Mouse (Mus musculus): ENCODE results near the gene Kyat1. TPM values are rescaled to one million over a fixed set of nuclear protein-coding genes. Genes with fewer than 3 reads are reported as not detected.

Gene Kyat1
- 10 to 100 TPM; 12.2 to 16.7 TPM for total RNA-seq (2021)

DNA sequence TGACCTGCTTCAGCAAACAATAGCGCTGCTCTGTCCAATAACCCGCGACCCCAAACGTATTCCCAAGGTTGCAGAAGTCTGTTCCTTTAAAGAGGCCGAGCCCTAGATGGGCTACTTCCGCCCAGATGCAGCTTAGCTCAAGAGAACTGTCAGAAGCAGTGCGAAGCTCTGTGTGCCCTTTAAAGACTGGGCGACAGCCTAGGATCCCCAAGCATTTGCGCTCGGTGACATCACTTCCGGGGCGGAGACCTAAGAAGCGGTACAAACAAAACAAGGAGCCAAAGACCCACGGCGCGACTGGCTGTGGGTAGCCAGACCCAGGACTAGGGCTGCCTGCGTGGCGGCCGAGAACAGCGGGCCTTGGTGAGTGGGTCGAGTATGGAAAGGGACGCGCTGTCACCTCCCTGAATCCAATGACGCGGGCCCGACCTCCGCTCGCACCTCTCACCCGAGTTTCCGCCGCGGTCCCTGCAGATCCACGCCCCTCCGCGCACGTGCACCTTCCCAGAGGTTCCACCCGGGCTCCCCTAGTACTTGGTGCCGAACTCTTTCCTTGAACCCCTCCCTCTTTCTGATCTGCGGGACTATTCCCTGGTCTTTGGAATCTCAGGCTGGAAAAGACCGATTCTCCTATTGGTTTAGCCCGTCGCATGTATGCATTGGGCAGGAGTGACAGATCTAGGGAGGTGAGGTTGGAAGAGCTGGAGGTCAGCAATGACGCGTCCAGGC, at the start of gene Kyat1:
Gene Kyat1, minus strand, starts transcription at position 219 of the 729 bp plus-strand sequence.
- intact Hi-C loops (cut with DNase I) = loop anchor here (1.0 to 2.0 kb wide), 2 partner anchors 27 to 32 kb away; partner anchors contain the start of genes Lrrc8a and Spout1
- DNase-seq (ENCODE audit: low spot score in 2 of 2) = peak; percentile 91 to 96

DNA sequence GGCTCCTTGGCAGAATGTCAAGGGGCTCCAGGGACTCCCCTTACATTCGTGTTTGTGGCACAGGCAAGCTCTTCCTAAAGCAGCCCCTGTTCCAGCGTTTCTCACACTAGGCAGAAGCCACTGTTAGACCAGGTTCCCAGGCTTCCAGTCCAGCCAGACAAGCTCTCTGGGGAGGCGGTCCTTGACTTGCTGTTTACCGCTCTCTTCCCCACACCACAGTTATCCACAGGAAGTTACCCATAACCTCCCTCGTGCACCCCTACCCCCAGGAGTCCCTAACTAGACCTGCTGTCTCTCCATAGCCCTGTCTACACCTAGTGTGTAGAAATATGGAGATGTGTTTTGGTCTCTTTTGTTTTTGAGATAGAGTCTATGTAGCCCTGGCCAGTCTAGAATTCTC, 48.2 kb upstream of the Kyat1 start:
- intact Hi-C loops (cut with DNase I) = no loop called here
- no peak for DNase-seq (ENCODE audit: low spot score in 2 of 2)

DNA sequence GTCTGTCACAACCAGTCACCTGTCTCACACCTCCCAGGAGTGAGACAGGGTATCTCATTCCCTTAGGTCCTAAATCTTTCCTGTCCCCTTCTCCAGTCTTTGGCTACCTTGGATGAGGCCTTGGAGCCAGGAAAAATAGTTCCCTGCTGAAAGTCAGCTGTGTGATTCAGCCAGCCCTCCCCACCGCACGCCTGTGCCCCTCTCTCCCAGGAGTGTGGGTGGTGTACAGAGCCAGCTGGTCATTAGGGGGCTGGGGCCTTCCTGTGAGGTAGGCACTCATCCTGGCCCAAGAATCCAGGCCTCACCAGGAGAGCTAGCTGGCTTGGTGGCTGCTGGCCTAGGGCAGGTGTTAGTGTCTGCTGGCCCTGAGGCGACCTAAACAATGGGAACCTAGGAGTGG, 46.9 kb upstream of the Kyat1 start:
- peak in 1 of 2 experiments; percentile 57 for DNase-seq (ENCODE audit: low spot score in 2 of 2)
- intact Hi-C loops (cut with DNase I) = no loop called here

DNA sequence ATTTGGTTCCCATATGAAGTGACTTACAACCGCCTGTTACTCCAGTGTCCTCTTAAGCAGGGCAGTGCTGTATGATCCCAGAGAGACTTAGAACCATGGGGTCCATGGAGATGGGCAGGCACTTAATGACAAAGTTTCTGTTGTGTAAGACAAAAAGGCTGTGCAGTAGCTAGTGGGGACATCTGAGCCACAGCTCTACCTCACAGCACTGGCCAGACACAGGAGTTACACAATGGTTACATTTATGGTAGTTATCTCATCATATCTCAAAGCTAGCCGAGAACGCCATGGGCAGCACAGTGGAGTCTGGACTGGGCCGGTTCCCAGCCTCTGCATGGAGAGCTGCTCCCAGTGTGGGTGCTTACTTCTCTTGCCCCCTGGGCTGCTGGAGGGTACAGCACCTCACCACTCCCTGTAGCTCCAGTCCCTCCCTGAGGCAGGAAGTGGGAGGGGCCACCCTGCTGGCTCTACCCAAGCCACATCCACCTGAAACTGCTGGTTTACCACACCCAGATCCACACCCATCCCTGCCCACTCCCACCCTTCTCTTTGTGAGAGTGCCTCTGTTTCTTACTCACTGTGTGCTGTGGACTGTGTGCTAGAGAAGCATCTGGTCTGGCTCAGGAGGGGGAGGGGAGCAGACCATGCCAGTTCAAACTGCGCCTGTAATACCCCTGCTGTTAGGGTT, 45.9 kb upstream of the Kyat1 start:
- DNase-seq (ENCODE audit: low spot score in 2 of 2) = no peak
- intact Hi-C loops (cut with DNase I) = no loop called here

DNA sequence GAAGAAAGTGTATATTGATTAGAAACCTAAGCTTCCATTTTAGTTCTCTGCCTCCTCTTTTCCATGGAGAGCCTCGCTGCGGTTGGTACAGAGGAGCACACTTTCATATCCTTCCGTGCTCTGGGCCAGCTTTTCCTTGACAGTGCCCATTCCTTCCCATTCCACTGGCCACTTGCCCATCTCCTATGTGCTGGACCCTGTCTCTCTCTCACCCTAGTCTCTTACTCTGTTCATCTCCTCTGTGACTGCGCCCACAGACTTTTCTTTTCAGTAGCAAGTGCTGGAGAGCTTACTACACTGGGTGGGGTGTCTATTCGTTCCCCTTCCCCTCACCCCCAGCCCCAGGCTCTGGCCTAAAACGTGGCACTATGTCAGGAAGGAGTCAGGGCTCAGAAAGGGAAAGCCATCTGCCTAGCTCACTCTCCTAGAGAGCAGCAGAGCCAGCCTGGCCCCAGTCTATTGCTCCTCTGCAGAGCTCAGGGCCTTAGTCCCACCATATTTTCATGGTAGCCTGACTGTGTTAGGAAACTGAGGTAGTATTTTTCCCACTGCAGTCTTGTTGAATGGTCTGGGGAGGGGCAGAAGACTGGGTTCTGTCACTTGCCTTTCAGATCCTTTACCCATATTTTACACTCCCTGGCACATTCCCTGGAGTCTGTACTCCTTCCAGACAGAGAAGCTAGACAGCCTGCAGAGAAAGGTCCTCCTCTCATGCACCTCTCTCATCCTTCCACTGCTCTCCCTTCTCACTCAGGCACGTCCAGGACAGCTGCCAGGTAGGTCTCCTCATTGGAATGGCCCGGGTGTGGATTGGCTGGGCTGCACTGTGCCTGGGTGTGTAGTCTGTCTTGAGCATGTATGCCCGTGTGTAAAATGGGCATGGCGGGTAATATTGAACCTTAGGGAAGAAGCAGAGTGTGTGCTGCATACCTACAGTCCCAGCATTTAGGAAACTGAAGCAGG, 44.8 kb upstream of the Kyat1 start:
- intact Hi-C loops (cut with DNase I) = no loop called here
- no peak for DNase-seq (ENCODE audit: low spot score in 2 of 2)

DNA sequence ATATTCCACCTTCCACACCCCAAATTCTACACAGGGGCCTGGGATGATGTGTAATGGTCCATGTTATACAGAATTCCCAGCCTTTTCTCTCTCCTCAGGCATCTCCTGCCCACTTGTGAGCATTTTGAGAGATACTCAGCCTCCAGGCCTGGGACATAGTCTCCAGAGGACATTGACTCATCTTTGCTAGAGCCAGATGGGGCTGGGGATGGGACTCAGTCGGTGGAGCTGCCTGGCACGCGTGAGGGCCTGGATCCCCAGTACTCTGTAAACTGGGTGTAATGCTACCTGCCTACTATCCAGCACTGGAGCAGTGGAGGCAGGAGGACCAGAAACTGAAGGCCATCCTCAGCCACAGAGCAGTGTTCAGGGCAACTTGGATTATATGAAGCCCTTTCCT, 43.5 kb upstream of the Kyat1 start:
- intact Hi-C loops (cut with DNase I) = no loop called here
- peak in 1 of 2 experiments; percentile 61 for DNase-seq (ENCODE audit: low spot score in 2 of 2)

DNA sequence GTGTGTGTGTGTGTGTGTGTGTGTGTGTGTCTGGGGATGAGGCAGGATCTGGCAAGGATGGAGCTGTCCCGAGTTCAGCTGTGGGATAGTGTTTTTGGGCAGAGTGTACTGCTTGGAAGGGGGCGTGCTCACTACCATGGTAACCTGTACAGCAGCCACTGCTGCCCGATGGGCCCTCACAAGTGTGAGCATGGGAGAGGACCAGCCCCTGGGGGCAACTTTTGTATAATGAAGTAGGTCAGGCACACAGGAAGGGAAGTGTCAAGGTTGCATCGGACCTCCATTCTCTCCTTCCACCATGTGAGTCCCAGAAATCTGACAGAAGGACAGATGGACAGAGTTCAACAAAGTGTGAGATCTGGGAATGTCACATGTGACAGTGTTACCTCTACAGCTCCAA, 42.0 kb upstream of the Kyat1 start:
- DNase-seq (ENCODE audit: low spot score in 2 of 2) = no peak
- intact Hi-C loops (cut with DNase I) = no loop called here

DNA sequence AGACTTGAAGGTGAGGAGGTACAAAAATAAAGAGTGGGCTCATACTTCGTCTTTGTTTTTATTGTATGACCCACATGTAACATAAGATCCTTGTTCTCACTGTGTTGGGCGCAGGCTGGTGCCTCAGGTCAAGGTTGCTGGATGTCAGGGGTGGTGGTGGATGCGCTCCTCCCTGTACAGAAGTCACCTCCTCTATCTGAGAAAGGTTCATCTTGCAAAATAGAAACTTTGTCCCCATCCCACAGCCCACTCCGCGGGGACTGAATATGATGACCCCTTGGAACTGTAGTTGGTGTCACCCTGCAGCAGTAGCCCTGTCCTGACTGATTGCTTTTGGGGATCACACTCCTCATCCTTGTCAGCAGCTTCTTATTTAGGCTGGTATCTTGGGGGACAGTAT, 41.4 kb upstream of the Kyat1 start:
- no peak for DNase-seq (ENCODE audit: low spot score in 2 of 2)
- intact Hi-C loops (cut with DNase I) = no loop called here

DNA sequence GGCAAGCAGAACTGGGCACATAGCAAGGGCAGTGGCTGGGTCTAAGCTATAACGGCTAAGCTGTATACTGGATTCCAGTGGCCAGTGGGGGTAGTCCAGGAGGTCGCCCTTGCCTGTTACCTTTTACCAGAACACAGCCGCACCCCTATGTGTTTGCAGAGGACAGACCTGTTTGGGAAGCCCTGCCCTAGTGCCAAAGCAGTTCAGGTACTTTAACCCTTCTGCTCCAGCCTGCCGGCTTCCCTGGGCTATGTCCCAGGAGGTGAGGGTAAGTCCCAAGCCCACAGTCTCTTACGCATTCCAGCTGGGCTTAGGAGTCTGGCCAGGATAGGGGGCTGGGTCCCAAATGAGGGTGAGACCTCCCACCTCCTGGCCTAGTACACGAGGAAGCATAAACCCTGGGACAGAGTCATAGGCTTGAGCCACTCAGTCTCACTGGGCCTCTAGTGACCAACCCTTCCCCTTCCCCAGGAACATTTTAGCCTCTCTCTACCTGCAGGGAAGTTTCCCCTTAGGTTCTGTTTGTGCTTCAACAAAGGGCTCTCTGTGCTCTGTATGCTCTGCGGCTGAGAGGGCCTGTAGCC, 39.0 kb upstream of the Kyat1 start:
- intact Hi-C loops (cut with DNase I) = no loop called here
- DNase-seq (ENCODE audit: low spot score in 2 of 2) = no peak

DNA sequence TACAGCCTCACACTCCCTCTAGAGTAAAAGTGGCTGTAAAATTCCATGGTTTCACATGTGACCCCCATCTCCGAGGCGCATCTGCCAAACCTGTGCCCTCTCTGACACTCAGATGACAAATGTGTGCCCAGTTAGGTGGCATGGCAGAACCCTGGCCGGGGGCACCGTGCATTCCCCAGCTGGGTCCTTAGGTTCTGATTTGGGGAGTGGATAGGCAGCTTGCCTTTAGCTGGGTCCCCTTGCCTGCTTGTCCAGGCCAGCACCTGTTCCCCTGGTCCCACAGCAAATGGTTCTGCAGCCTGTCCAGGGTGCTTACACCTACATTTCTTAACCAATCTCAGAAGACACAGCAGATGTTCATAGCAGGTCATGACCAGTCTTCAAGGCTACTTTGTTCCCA, 37.7 kb upstream of the Kyat1 start:
- DNase-seq (ENCODE audit: low spot score in 2 of 2) = no peak
- intact Hi-C loops (cut with DNase I) = no loop called here

DNA sequence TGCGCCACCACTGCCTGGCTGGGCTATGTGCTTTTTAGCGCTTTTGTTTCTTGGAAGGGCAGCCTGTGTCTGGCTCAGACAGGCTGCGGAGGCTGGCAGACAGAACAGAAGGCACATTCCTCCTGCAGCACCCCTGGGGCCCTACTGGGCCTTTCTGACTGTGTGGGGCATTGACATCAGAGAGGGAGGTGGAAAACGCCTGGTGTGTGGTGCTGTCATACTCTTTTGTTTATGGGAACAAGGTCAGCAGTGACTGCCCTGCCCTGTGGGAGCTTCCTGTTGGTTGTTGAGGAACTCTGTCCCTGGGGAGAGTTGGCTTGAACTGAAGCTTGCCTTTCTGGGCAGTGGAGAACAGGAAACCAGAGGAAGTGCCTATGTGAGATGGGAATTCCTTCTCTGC, 36.9 kb upstream of the Kyat1 start:
- intact Hi-C loops (cut with DNase I) = no loop called here
- peak in 1 of 2 experiments; percentile 41 for DNase-seq (ENCODE audit: low spot score in 2 of 2)

DNA sequence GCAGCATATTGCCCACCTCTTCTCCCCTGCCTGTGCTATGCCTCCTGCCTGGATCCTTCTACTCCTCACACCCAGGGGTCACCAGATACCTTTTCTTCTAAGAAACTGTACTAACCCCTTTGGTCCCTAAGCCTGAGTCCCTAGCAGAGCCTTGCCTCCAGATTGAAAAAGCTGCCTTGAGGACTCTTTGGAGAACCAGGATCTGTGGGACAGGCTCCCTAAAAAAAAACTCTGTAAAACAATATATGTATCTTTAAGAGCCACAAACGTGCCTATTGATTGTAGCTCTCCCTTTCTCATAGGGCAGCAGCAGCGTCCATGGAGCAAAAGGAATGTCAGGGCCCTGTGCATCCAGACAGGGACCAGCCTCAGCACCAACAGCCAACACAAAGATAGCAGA, 34.6 kb upstream of the Kyat1 start, which contains the start of gene Gm28035:
Gene Gm28035, plus strand, starts transcription at position 301 of the 400 bp plus-strand sequence.
- no peak for DNase-seq (ENCODE audit: low spot score in 2 of 2)
- intact Hi-C loops (cut with DNase I) = no loop called here

DNA sequence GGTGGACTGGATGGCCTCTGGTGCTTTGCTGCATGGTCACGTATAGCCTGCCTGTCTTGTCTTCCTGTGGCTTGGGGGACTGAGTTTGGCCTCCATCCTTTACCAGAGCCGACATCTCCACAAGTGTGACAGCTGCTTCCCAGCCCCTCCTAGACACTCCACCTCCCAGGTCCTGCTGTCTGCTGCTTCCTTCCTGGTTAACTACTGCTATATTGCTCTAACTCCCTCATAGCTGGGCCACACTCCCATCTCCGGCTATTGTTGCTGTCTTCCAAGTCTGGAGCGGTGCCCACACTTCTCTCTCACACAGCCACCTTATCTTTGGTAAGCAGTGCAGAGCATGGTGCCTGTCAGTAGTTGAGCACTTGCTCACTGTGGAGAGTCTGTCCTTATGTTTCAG, 34.1 kb upstream of the Kyat1 start:
- intact Hi-C loops (cut with DNase I) = no loop called here

DNA sequence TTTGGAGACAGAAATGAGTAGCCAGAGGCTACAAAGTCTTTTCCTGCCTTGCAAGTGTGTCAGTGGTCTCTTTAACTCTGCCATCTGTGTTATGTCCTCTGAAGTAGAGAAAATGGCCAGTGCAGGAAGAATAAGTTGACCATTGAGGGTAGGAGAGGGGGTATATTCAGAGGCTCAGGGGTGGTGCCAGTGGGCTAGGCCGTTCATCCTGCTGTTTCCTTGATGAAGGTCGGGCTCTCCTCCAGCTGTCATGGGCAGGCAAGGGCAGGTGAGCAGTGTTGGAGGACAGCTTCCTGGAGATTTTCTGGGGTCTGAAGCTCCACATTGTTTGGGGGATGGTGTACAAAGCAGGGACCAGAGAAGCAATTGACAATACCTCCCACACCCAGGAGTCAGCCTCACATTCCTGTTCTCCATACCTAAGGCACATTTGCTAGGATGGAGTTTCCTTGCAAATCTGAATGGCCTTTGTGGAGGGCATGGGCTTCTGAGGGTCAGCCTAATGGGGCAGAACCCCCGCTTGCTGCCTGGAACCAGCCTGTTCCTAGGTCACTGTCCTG, 33.3 kb upstream of the Kyat1 start:
- DNase-seq (ENCODE audit: low spot score in 2 of 2) = no peak
- intact Hi-C loops (cut with DNase I) = no loop called here

More for the DNA sequence above, 34.1 kb upstream of the Kyat1 start:
- DNase-seq (ENCODE audit: low spot score in 2 of 2) = peak in 1 of 2 experiments; percentile 41

DNA sequence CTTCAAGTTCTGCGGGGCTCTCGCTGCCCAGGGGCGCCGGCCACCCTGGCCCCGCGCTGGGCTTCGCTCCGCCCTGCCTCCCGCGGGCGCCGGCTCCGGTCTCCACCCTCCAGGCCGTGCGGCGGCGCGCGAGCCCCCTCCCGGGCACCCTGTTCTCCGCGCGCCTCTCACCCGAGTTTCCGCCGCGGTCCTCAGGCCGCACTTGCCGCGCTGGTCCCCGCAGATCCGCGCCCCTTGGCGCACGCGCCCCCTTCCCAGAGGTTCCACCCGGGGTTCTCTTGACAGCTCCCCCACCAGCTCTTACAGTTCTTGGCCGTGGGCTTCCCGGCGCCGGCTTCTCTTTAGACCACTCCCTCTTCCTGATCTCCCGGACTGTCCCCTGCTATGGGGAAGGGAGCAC, 32.2 kb upstream of the Kyat1 start:
- intact Hi-C loops (cut with DNase I) = loop anchor here (1.0 to 2.0 kb wide), 4 partner anchors 32 to 67 kb away; partner anchors contain the start of genes Endog, Kyat1 and Spout1
- DNase-seq (ENCODE audit: low spot score in 2 of 2) = peak; percentile 52 to 74

DNA sequence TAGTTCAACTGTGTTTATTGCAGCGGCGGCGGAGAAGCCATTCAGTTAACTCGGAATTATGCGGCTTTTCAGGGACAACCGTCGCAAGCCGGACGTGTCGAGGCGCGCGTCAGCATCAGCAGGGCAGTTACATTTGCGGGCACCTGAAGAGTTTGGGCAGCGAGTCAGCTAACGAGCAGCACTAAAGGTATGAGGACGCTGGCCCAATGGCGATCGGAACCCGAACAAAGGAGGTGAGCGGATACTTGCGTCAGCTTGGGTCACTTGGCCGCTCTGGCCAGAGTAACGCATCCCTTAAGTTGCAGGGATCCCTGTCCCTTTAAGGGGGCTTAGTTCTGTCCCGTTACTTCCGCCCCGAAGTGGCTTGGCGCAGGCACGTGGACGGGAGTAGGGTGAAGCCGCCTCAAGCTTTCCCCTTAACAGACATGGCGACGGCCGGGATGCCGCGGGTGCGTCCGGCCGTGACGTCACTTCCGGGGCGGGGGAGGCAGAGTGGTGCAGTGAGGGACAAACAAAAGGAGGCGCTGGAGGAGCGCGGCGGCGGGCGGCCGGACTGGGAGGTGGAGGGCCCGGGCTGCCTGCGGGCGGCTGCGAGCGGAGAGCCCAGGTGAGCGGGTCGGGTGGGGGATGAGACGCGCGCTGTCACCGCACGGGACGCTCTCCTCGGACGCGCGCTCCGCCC, 31.7 kb upstream of the Kyat1 start, which contains the start of gene Lrrc8a:
Gene Lrrc8a, plus strand, starts transcription at position 517 of the 682 bp plus-strand sequence.
- DNase-seq (ENCODE audit: low spot score in 2 of 2) = peak; percentile 99 to 100
- intact Hi-C loops (cut with DNase I) = loop anchor here (1.0 to 2.0 kb wide), 4 partner anchors 32 to 67 kb away; partner anchors contain the start of genes Endog, Kyat1 and Spout1

DNA sequence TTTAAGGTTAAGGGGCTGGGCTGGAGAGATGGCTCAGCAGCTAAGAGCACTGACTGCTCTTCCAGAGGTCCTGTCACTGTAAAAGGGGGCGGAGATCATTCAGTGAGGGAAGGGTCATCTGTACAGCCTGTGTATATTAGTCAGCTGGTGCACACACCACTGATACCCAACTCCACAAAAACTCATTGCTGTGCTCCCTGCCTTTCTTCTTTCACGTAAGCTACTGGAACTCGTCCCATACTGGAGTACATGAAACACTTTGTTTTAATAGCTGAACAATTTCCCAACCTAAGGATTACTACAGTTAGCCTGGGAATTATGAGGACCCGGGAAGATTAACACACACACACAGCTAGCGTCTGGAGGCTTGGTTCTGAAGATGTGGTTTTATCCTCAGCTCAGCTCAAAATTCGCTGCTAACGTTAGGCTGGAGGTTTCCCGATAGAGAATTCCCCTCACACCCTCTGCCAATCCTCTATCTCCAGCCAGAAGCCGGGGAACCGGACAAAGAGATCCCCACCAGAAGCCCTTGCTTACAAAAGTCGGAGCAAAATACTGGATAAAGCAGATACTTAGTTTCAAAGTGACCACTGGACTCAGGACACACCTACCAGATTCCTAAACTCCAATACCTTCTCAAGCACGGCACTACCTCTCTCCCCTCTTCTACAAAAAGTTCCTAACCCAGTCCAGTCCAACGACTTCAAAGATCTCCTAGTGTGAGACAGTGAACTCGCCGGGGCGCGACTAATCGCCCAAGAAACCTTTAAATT, 31.0 kb upstream of the Kyat1 start:
- intact Hi-C loops (cut with DNase I) = loop anchor here (1.0 to 2.0 kb wide), 4 partner anchors 31 to 66 kb away; partner anchors contain the start of genes Endog, Kyat1 and Spout1
- DNase-seq (ENCODE audit: low spot score in 2 of 2) = no peak

DNA sequence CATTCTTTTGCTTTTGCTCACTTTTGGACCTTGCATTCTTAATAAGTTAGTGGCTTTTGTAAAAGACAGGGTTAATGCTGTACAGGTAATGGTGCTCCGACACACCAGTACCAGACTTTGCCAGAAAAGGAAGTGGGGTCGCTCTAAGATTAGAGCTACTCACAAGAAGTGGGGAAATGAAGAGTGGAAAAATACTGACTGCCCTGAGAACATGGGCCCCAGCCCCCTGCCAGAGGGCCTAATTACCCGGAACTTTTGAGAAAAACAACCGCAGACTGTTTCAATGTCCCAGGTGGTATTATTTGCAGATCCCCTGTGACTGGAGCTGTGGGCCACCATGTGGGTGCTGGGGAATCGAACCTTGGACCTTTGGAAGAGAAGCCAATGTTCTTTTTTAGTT, 29.9 kb upstream of the Kyat1 start:
- intact Hi-C loops (cut with DNase I) = no loop called here
- DNase-seq (ENCODE audit: low spot score in 2 of 2) = no peak
